Mouse (Mus musculus) heart, adult 9 months (tissue): ENCODE data around the gene Slc25a51.
"Not testable (repeated sequence)": the region's sequence is repeated elsewhere in the genome, so short reads cannot be mapped to it uniquely, and the experiment has no call there.

Experiments
- DNase-seq, 2 experiments: peaks; one replicate each; pipeline ENCODE4 v3.0.0; 2022; ENCODE audit warnings: low spot score in 2 of 2

The Slc25a51 gene

DNA sequence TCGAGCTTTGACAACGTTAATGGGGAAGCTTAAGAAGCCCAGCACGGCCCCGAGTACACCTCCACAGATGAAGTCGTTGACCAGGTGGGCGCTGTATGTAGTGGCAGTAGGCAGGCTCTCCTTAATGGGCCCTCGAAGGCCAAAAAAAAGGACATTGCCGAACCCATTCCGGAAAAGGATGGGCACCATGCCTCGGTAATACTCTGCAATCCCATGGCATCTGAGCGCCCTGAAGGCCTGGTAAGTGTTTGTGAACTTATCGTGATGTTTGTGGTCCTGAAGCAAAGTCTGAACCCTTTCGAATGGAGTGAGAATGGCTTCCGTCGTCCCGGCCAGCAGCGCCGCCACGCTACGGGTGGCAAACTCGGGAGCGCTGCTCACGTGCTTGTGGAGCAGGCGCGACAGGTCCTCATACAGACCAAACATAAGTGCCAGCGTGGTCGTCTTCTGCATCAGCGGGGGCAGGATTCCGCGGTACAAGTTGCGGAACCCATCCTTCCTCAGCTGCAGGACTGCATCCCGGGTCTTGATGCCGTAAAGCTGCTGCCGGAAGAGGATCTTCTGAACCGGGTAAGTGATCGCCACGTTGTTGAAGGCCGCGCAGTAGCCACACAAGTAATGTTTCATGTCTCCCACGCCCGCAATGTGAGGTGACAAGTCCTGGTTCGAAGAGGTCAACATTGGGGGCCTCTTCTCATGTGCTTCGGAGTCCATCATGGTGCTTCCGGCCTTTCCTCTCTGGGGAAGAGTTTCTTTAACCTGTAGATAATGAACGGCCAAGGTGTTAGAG is 8.9 kb downstream of the Slc25a51 start:
- DNase-seq: no peak

DNA sequence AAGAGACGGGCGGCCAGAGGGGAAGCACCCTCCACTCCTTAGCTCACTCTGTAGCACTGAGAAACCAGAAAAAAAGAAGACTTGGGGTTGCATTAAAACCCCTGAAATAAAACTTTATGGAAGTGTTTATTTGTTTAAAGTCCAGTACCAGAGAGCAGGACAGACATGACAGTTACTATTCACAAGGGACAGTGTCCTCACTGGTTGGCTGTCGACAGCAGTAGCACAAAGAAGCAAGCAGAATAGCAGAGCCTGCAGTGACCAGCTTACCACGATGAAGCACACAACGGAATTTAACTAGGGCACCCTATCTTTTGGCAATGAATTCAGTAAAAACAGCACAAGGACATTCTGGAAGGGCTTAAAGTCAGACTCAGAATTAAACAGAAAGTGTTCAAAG is 10.3 kb downstream of the Slc25a51 start:
- DNase-seq: not testable (repeated sequence)

DNA sequence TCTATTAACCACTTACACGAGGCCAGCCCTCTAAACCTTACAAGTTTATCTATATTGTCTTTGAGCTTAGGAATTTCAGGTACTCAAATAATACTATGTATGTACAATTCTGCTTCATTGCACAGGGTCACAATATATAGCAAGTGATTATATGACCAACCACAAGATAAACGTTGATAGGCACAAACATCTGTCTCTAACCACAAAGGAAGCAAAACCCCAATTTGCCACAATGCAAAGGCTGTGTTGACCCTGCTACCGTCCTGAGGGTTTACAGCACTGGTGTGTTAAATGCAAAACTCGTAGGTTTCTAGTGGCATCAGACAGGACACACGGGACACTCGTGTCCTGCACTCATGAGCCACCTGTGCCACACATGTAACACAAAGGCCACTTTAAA is 12.4 kb downstream of the Slc25a51 start:
- not testable (repeated sequence) for DNase-seq

DNA sequence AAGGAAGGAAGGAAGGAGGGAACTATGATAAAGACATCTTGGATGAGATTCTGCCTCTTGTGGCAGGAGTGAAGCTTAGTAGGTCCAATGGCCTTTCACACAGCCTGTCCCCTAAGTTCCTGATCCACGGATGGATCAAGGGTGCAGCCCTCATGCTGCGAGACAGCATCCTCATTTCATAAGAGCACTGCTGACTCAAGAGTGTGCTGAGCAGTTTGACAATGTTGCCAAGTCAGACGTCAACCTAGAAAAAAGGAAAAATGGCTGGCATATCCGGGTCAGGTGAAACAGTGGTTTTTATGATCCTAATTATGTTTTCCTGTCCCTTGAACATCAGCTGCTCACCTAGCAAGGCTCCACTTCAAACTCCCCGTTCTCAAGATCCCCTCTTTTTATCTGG is 14.9 kb downstream of the Slc25a51 start:
- DNase-seq: no peak

DNA sequence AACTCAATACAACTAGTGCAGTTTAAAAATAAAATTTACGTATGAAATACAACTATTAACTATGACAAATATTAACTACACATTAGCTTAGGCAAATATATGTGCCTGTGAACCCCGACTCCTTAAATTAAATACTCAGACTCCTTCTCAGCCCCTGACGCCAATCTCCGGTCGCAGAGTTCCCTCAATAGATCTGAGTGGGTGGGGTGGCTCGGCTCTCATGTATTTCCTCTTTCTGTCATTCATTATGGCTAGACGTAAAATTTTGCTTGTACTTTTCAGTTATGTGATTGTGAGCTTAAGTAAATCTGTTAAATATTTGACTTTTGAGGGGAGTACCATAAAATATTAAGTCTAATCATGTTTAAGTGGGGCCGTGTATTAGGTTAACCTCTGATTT is 15.6 kb downstream of the Slc25a51 start:
- no peak for DNase-seq

DNA sequence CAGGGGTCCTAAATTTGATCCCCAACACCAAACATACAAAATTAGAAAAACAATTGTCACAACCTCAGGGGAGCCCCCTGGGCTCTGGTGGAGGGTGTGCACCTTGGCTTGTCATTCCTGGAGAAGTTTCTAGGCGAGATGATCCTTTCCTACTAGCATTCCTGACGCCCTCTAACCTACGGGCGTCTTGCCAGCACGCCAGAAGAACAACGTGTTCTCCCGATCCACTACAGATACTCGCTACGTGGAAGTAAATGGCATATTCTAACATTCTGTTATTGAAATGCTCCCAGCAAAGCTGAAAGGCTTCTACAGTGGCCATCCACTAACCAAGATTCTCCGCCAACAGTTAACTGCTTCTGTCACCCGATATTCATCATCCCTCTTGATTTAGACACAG is 16.0 kb downstream of the Slc25a51 start:
- no peak for DNase-seq

DNA sequence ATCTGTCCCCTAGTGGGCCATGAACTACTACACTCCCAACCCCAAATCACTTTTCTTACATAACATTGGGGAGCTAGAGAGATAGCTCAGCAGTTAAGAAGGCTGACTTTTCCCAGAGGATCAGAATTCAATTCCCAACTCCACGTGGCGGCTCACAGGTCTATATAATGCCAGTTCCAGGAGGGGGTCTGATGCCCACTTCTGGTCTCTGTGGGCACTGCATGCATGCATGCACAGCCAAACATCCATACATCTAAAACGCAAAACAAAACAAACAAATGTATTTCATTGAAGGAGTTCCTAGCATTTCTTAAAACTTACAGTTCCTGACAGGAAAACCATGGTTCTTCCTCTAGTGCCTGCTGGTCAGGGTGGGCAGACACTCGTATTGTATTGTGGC is 16.5 kb downstream of the Slc25a51 start:
- no peak for DNase-seq

DNA sequence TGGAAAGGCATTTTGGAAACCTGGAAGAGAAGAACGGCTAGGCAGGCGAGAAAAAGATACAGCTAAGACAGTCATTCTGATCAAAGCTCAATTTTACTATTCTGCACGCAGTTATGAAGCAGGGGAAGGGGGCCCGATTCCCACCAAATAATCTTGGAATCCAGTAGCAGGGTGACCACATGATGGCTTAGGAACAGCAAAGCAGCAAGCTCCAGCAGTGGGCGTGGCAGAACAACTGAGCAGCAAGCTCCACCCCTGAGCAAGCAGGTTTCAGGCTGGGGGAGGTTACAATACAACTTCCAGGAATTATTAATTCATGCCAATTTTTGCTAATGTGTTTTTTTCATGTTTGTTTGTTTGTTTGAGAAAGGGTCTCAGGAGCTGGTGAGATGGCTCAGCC is 21.3 kb downstream of the Slc25a51 start:
- not testable (repeated sequence) for DNase-seq

DNA sequence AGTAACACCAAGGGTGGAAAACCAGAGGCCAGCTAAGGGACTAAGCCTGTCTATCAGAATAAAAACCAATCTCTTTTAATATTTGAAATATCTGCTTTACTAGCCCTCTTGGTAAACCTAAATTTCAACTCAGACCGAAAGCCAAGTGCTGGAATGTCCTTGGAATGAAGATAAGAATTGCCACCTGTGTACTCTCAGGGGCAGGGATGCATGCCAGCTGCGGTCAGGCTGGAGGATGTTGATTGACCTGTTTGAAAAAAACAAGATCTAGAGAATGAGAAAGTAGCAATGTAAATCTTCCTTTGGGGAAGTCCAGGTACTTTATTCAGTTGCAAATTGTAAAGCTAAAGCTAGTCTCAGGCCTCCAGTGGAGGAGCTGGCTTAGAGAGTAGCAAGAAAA is 26.4 kb downstream of the Slc25a51 start:
- not testable (repeated sequence) for DNase-seq

DNA sequence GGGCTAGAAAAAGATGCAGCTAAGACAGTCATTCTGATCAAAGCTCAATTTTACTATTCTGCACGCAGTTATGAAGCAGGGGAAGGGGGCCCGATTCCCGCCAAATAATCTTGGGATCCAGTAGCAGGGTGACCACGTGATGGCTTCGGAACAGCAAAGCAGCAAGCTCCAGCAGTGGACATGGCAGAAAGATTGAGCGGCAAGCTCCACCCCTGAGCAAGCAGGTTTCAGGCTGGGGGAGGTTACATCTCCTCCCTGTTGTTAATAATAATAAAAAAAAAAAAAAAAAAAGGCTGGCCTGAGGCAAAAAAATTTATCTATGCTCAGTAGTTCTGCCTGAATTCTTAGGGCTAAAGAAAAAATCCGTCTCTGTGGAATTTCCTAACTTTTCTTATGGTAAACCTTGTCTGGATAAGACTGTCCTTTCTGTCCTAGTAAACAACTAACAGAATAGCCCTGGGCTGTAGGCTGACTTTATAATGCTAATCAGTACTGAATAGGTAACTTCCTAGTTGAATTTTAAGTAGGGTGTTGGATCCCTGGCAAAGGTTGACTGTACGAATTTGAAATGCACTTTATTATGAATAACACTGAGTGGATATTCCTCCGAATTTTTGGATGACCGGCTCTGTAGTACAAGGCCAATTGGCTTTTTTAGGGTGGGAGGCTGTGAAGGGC is 27.5 kb downstream of the Slc25a51 start:
- not testable (repeated sequence) for DNase-seq

DNA sequence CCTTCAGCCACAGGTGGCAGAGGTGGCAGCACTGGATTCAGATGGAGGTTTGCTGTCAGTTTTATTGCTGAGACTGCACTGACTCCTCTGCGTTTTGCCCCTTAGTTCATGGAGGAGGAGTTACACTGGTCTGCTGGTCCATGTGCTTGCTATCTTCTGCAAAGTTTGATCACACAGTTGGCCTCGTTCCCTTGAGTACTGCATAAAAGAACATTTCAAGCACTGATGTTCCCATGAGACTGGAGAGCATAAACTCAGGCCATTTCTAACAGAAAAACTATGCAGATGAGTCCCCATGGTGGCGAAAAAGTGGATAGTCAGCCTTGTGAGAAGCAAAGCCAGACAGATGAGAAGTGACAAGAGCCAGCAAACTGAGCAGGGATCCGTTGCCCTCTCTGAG is 32.0 kb downstream of the Slc25a51 start:
- DNase-seq: no peak

DNA sequence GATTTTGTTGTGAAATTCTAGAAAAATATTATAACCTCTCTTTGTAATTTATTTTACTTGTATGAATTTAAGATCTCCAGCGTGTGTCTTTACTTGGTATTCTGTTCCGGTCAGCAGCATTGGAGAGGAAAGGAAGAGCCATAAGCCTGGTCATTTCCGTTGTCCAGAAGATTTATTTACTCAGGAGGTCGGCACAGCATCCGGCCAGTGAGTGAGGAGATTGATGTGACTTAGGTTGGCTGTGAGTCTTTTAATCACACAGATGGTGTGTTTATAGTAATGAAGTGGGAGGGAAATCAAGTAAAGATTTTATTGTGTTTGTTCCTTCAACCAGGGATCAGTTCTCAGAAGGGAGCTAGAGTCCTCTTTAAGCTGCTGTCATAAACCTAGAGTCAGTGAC is 33.7 kb downstream of the Slc25a51 start:
- no peak for DNase-seq

DNA sequence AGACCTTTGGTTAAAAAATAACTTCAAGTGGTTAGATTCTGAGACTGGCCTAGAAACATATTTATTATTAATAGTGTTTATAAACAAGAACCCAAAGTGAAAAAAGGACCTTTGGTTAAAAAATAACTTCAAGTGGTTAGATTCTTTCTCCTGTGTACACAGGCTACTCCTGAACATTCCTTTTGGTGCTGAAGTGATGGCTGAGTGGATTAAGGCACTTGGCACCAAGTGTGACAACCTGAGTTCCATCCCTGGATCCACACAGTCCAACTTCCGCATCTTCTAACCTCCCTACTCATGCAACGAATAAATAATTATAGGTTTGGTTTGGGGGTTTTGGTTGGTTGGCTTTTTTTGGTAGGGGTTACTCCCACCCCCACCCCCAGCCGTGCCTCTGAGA is 37.3 kb downstream of the Slc25a51 start:
- no peak for DNase-seq

DNA sequence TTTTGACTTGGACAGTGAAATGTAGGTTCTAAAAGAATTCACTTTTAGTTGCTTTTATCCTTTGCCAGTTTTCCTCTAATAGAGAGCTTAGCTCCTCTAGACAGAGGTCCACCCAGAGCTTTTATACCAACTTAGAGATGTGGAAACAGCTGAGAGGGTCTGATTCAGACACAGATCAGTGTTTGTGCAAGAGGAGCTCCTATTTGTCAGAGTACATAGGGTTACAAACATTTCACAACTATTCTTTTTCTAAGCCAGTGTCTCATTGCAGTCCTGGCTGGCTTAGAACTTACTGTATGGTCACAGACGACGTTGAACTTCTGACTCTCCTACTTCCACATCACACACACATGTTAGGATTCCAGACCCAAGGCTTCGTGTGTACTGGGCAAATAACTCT is 51.9 kb downstream of the Slc25a51 start:
- DNase-seq: no peak
